Mouse (Mus musculus) hindbrain, postnatal 0 days (tissue): Measurements from ENCODE around the gene Hoxc9. TPM values are rescaled to one million over a fixed set of nuclear protein-coding genes. Genes with fewer than 3 reads are reported as not detected.

Experiments
- ATAC-seq: fragments of 200-750 bp; cut with Nextera tagmentation; 2 replicates; pipeline ENCODE4 v1.8.0; 2017; ENCODE audit warnings: mild to moderate bottlenecking, moderate TSS enrichment, moderate library complexity
- DNase-seq: peaks from one replicate; pipeline ENCODE4 v3.0.0-alpha.2; 2015; ENCODE audit warnings: low spot score
- H3K27ac ChIP-seq: fragments of 300-500 bp; sonication (generic); 2 replicates; pipeline ENCODE4 v1.5.1; 2014; ENCODE audit warnings: mild to moderate bottlenecking
- H3K27me3 ChIP-seq: fragments of 300-500 bp; sonication (generic); 2 replicates; pipeline ENCODE4 v1.6.1; 2014; ENCODE audit warnings: low read length, mixed read lengths; ENCODE audit not compliant: insufficient read depth
- H3K36me3 ChIP-seq: fragments of 300-500 bp; sonication (generic); 2 replicates; pipeline ENCODE4 v1.6.1; 2014; ENCODE audit warnings: low read length, mixed read lengths; ENCODE audit not compliant: insufficient read depth
- H3K4me1 ChIP-seq: fragments of 300-500 bp; sonication (generic); 2 replicates; pipeline ENCODE4 v1.6.1; 2014; ENCODE audit warnings: antibody characterized with exemption, low read length, mixed read lengths; ENCODE audit not compliant: insufficient read depth
- H3K4me2 ChIP-seq: fragments of 300-500 bp; sonication (generic); 2 replicates; pipeline ENCODE4 v1.6.1; 2014; ENCODE audit warnings: low read depth, mild to moderate bottlenecking, low read length, moderate library complexity, mixed read lengths
- H3K4me3 ChIP-seq: fragments of 300-500 bp; sonication (generic); 2 replicates; pipeline ENCODE4 v1.5.1; 2014; ENCODE audit warnings: low read length
- H3K9ac ChIP-seq: fragments of 300-500 bp; sonication (generic); replicated peaks from 2 replicates; pipeline ENCODE4 v1.6.1; 2014; ENCODE audit warnings: mild to moderate bottlenecking, low read length, moderate library complexity, mixed read lengths
- H3K9me3 ChIP-seq: fragments of 300-500 bp; sonication (generic); 2 replicates; pipeline ENCODE4 v1.6.1; 2016; ENCODE audit warnings: low read length, mixed read lengths
- CTCF ChIP-seq: IDR thresholded peaks from 2 replicates; pipeline ENCODE4 v1.5.1; 2016; ENCODE audit warnings: antibody characterized with exemption, control low read depth, low read depth
- WGBS: fragments of 180-500 bp; shearing (Covaris S2); extraction: QIAGEN DNeasy Blood & Tissue Kit; methylation state at CpG from one replicate; pipeline ENCODE4 v1.1.7; 2014; 5-methylcytosine and 5-hydroxymethylcytosine counted together
- polyA plus RNA-seq: library from polyadenylated mRNA; unstranded; fragments of >200 nt; fragmentation: Nextera tagmentation; extraction: Ambion mirVana; gene quantifications from 2 replicates; pipeline ENCODE4 v1.2.1, GENCODE M21; 2015
- total RNA-seq: library from RNA; depleted of rRNA; stranded (reverse); fragments of >200 nt; gene quantifications from 2 replicates; pipeline ENCODE4 v1.2.3, GENCODE M21; 2014

Gene Hoxc9
- total and polyA plus RNA-seq, 2 experiments from 2014 or later = not detected

DNA sequence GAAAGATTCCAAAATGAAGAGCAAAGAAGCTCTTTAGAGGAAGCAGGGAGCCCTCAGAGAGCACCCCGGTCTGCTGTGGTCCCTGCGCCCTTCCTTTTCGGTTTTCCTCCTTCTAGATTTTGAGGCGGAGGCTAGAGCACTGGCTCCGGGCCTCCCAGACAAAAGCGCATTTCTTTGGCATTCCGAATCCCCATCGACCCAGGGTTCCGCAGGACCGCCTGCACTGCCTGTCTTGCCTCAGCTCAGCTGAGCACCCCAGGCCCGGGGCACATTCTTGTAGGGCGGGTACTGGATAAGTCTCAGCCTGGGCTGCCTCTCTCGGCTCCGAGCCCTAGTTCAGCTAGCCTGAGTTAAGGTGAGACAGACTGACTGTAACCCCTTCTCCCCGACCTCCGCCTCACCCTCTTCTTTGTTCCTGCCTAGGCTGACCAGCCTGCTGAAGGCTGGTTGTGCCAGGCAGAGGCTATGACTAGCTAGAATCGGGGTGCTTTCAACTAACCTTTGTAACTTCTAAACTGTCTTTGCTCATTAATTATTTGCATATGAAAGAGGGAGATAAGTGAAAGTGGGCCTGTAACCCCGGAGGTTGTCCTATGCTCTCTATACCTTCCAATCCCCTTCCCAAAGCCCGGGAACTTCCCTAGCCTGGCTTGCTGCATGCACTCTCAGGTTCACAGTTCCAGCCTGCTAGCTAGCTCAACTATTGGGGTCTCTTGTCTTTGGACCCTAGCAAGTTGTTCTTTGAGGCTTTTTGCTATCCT lies 39.3 kb downstream of the Hoxc9 start:
- Histone ChIP-seq H3K27ac (no peak overlapping the region), H3K27me3 (peaks cover 97% of the 10 kb centered on the region), H3K36me3 (no peaks in the 10 kb centered on the region), H3K9me3 (no peaks in the 10 kb centered on the region), H3K4me3 (peak overlapping the region; percentile 27; the same call in 1 of the 2 replicates), H3K4me1 (no peaks in the 10 kb centered on the region), H3K4me2 (peak overlapping the region; percentile 57), H3K9ac (peak overlapping the region; percentile 33; the same call in 1 of the 2 replicates)
- 3% methylated on average over 19 of the region's 19 CpGs for WGBS
- ATAC-seq (no peak), DNase-seq (no peak)
- no peak for TF ChIP-seq CTCF

DNA sequence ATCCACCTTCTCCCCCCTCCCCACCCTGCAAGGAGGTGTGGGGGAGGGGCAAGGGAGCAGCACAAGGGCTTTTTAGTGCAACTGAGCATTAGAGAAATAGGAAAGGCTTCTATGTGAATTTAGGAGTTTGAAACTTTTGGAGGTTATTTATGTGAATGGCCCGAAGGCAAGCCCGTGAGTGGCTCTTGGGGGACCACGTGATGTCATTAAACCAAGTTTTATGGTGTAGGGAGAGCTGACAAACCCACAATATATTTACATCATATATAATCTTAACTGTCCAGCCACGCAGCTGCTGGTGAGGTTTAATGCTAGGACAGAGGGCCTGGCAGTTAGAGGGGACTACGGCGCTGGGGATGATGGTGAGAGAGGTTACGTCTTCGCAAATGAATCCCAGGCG lies 42.4 kb downstream of the Hoxc9 start, which contains the start of gene Hoxc4:
TSS of gene Hoxc4 (plus strand) at position 299 of the 400 bp plus-strand sequence.
- no peak for TF ChIP-seq CTCF
- Histone ChIP-seq H3K4me3 (no peak within 1 kb of the TSS), H3K27me3 (peaks cover 98% of the 10 kb centered on the region), H3K9me3 (no peaks in the 10 kb centered on the region), H3K4me2 (no peak within 1 kb of the TSS), H3K4me1 (no peaks in the 10 kb centered on the region), H3K36me3 (no peaks in the 10 kb centered on the region), H3K27ac (no peak within 1 kb of the TSS), H3K9ac (no peak within 1 kb of the TSS)
- WGBS = 11% methylated on average over 9 of the region's 9 CpGs
- DNase-seq = no peak
- ATAC-seq = no peak

DNA sequence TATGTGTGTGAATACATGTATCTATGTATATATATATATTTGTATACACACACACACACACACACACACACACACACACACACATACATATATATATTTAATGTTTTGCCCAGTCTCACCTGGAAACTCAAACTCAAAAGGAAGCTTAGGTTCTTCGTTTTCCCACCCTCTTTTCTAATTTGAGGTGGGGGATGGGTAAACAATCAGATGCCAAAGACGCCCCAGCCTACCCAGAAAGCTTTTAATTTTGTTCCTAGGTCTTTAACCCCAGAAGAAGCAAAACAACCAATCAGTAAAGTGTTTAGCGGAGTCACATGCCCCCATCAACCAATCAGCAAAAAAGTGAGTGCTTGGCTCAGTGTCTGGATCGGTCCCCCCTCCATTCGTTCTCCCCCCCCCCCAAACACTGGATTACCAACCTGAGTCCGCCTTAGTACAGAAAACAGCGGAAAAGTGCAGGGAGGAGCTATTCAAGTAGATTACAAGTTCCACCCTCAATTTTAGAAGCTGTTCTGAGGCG lies 44.7 kb downstream of the Hoxc9 start:
- DNase-seq (no peak), ATAC-seq (no peak)
- Histone ChIP-seq H3K4me2 (peak overlapping the region; percentile 23; the same call in 1 of the 2 replicates), H3K9me3 (no peaks in the 10 kb centered on the region), H3K4me3 (no peak overlapping the region), H3K27me3 (peaks cover 97% of the 10 kb centered on the region), H3K27ac (no peak overlapping the region), H3K9ac (no peak overlapping the region), H3K36me3 (no peaks in the 10 kb centered on the region), H3K4me1 (no peaks in the 10 kb centered on the region)
- WGBS = 2% methylated on average over 8 of the region's 8 CpGs
- no peak for TF ChIP-seq CTCF

DNA sequence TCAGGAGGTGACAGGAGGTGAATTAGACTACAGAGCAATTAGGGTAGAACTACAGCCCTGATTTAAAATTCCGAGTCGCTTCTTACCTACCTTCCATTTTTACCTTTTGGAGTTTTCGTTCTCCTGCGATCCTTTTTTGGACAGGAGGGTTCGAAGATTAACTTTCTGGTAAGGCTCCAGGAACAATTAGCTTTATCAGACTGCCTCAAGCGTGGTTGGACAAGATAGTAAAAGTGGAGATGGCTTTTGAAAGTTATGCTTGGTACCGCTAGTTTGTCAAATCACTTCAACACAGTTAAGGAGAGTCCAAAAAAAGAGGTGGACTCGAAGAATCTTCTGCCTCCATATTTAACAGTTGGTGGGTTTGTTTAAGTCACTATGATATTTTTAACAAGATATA lies 45.3 kb downstream of the Hoxc9 start:
- no peak overlapping the region for H3K27ac ChIP-seq
- 10% methylated on average over 8 of the region's 8 CpGs for WGBS

DNA sequence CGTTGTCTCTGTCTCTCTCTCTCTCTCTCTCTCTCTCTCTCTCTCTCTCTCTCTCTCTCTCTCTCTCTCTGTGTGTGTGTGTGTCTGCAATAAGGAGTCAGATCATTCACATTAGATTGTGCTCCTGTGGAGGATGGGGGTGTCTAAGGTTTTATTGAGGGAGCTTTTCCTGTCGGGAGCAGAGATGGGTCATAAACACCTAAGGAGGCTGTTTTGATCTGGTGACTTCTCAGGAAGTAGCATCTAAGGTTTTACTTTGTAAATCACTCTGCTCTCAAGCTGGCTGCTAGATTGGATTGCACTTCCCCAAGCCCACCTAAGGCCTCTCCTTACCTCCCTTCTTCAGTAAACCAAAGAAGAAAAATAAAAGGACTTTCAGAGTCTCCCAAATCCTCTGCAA lies 47.9 kb downstream of the Hoxc9 start:
- Histone ChIP-seq H3K4me2 (no peak overlapping the region), H3K36me3 (no peaks in the 10 kb centered on the region), H3K9ac (no peak overlapping the region), H3K27ac (no peak overlapping the region), H3K27me3 (peaks cover 96% of the 10 kb centered on the region), H3K9me3 (no peaks in the 10 kb centered on the region), H3K4me3 (no peak overlapping the region), H3K4me1 (no peaks in the 10 kb centered on the region)
- DNase-seq = no peak
- WGBS = 7% methylated on average over 2 of the region's 2 CpGs
- TF ChIP-seq CTCF = no peak
- no peak for ATAC-seq

More for the DNA sequence above, 45.3 kb downstream of the Hoxc9 start:
- peak overlapping the region; percentile 23; the same call in 1 of the 2 replicates for H3K4me2 ChIP-seq
- H3K9me3 ChIP-seq = no peaks in the 10 kb centered on the region
- no peak overlapping the region for H3K4me3 ChIP-seq
- H3K9ac ChIP-seq = no peak overlapping the region
- no peaks in the 10 kb centered on the region for H3K4me1 ChIP-seq
- no peak for DNase-seq
- H3K36me3 ChIP-seq = no peaks in the 10 kb centered on the region
- H3K27me3 ChIP-seq = peaks cover 97% of the 10 kb centered on the region
- ATAC-seq = no peak
- no peak for TF ChIP-seq CTCF

DNA sequence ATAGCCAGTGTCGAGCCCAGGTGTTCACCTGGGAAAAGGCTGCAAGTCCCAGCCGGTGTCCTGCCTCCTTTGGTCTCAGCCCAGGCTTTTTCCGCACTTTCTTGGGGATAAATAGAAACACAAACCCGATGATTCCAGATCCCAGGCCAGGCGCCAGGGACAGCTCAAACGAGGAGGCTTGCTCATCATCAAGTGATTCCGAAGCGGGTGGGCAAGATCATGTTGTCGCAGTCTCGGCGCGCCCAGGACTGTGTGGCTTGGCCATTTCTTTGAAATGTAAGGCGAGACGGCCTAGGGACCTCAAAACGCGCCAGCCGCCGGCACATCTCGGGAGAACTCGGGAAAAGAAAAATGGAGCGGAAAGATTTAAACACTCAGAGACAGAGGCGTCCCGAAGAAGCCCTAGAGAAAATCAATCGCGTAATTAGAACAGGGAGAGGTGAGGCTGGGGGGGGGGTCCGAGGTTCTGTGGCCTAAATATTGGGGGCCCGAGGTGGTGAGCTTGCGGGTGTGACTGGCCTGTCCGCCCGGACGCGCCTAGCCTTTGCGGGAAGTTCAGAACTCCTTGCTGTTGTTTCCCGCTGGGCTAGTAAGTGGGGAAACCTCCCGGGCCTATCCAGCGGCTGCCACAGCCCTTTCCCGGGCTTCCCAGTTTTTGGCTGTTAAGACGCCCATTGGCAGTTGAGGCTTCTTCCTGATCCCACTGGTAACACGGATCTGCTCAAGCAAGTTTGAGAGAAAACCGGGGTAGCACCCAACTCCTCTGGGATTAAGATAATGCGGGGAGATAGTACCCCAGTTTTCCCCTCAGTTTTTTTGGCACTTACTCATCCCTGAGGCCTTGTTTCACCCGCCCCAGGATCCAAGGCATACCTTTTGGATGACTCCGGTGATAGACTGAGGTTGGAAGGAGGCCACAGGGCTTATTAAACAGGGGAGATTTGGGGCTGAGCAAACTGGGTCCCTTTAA lies 51.3 kb downstream of the Hoxc9 start:
- Histone ChIP-seq H3K27me3 (peaks cover 89% of the 10 kb centered on the region), H3K9me3 (no peaks in the 10 kb centered on the region), H3K4me2 (peak overlapping the region; percentile 39), H3K27ac (peak overlapping the region; percentile 54), H3K4me1 (no peaks in the 10 kb centered on the region), H3K36me3 (no peaks in the 10 kb centered on the region), H3K9ac (no peak overlapping the region; the same call in 1 of the 2 replicates), H3K4me3 (peak overlapping the region; percentile 19)
- DNase-seq (no peak), ATAC-seq (no peak)
- no peak for TF ChIP-seq CTCF
- 4% methylated on average over 43 of the region's 43 CpGs for WGBS
